Mouse (Mus musculus): ENCODE measurements around the gene Brf1. TPM values are rescaled to one million over a fixed set of nuclear protein-coding genes. Genes with fewer than 3 reads are reported as not detected.

Brf1 gene
- total RNA-seq, 1 experiment from 2014 or later, result 58.6 TPM

DNA sequence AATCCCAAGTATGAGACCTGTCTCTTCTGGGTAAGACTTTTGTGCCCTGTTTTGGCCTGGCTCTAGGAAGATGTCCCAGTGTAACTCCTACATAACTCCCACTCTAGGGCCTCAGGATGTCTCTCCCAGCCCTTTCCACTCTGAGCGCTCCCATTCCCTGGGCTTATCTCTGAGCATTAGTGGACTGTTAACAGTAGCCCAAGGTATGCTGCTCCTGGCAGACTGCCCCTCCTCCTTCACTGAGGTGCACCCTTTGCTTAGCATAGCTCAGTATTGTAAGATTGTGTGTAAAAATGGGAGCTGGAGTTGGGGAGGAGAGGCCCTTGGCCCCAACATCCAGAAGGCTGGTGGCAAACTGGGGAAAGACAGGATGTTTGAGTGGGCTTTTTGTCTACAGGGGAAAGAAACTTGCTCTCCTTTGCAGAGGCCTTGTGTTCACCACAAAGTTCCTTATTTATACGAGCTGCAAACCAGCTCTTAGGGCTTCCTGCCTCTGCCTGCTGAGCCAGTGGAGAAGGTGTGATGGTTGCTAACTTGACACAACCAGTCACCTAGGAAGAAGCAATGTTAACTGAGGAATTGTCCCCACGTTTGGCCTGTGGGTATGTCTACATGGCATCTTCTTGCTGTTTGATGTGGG is 47.5 kb downstream of the Brf1 start:
- peak in 1 of 2 experiments; percentile 30; a peak in 1 of 4 replicates for ATAC-seq (replicated peaks in 1 of 2; ENCODE audit: insufficient read depth in 1 of 2, low FRiP score in 2 of 2, low TSS enrichment in 1 of 2, low read depth in 1 of 2, poor library complexity in 2 of 2, severe bottlenecking in 2 of 2)

GRCm38 (mm10) chr12:112952433-112952832 is 48.1 kb downstream of the Brf1 start:
- ATAC-seq (replicated peaks in 1 of 2; ENCODE audit: insufficient read depth in 1 of 2, low FRiP score in 2 of 2, low TSS enrichment in 1 of 2, low read depth in 1 of 2, poor library complexity in 2 of 2, severe bottlenecking in 2 of 2), result no peak

DNA sequence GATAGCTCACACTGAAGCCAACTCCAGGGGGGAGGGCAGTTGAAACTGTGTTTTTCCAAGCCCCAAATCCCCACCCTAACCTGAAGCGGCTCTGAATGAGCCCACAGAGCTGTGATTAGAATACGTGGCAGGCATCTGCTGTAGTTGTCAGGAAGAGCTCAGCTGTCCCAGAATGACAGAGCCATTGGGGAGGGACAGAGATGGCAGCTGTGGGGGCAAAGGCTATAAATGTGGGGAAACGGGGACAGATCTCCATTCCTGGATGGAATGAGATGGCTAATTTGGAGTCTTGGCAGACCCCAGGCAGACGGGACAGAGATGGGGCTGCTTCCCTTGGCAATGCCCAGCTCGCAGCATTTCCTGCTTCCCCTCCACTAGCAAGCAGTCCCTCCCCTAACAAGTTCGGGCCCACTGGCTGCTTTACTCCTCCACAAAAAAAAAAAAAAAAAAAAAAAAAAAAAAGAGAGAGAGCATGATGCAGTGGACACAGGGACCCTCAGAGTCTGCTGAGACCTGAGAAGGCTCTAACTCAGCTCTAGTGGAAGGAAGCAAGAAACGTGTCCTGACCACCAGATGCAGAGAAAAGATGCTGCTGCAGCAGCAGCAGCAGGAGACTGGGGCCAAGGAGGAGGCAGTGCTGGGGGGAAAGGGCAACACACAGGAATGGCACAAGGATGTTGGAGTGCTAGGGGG is 49.2 kb downstream of the Brf1 start:
- no peak for ATAC-seq (replicated peaks in 1 of 2; ENCODE audit: insufficient read depth in 1 of 2, low FRiP score in 2 of 2, low TSS enrichment in 1 of 2, low read depth in 1 of 2, poor library complexity in 2 of 2, severe bottlenecking in 2 of 2)

- ATAC-seq (replicated peaks in 1 of 2; ENCODE audit: insufficient read depth in 1 of 2, low FRiP score in 2 of 2, low TSS enrichment in 1 of 2, low read depth in 1 of 2, poor library complexity in 2 of 2, severe bottlenecking in 2 of 2), result no peak
Measured at GRCm38 (mm10) chr12:112950761-112951129, 49.8 kb downstream of the Brf1 start.

GRCm38 (mm10) chr12:112950040-112950760 is 50.3 kb downstream of the Brf1 start:
- ATAC-seq (replicated peaks in 1 of 2; ENCODE audit: insufficient read depth in 1 of 2, low FRiP score in 2 of 2, low TSS enrichment in 1 of 2, low read depth in 1 of 2, poor library complexity in 2 of 2, severe bottlenecking in 2 of 2), result peak; percentile 50 to 68

GRCm38 (mm10) chr12:112947307-112947706 is 53.2 kb downstream of the Brf1 start:
- ATAC-seq (replicated peaks in 1 of 2; ENCODE audit: insufficient read depth in 1 of 2, low FRiP score in 2 of 2, low TSS enrichment in 1 of 2, low read depth in 1 of 2, poor library complexity in 2 of 2, severe bottlenecking in 2 of 2), result no peak

GRCm38 (mm10) chr12:112943669-112944068 is 56.8 kb downstream of the Brf1 start:
- no peak for ATAC-seq (replicated peaks in 1 of 2; ENCODE audit: insufficient read depth in 1 of 2, low FRiP score in 2 of 2, low TSS enrichment in 1 of 2, low read depth in 1 of 2, poor library complexity in 2 of 2, severe bottlenecking in 2 of 2)

DNA sequence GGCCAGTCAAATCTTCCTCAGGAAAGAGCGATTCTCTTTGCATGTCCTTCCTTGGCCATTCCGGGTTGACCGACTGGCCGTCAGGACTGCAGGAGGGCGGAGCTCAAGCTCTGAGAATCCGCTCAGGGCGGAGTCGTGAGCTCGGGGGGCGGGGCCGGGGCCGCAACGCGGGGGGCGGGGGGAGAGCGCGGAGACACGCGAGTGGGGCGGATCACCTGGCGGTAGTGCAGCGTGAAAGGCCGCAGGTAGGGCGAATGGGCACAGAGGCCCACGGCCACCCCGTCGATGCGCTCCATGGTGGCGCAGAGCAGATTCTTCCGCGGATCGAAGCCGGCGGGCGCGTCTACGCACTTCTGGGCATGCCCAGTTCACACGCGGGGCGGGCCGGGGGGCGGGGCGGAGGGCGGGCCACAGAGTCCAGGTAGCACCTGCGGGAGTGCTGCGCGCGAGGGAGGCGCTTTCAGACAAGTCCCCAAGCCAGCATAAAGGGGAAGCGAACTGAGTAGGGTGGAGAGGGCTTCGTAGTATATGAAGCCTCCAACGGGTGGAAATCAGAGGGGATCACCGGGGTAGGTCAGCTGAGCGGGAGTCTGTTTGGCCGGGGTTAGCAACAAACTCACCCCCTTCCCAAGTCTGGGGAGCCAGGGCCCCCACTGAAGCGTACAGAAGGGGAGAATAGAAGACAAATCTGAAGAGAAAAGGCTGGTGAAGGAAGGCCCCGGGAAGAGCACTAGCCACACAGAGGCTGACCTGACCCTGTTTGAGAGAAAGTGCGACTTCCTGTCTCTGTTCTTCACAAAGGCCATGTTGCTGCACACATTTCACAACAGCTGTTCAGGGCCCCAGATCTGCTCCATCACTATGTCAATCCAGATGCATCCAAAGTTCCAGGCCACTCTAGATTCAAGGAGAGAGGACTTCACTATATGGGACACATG is 58.5 kb downstream of the Brf1 start, which contains the start of gene Nudt14:
Nudt14 (minus strand) TSS at position 349 of the 938 bp plus-strand sequence.
- peak; percentile 72 to 75 for ATAC-seq (replicated peaks in 1 of 2; ENCODE audit: insufficient read depth in 1 of 2, low FRiP score in 2 of 2, low TSS enrichment in 1 of 2, low read depth in 1 of 2, poor library complexity in 2 of 2, severe bottlenecking in 2 of 2)

- no peak for ATAC-seq (replicated peaks in 1 of 2; ENCODE audit: insufficient read depth in 1 of 2, low FRiP score in 2 of 2, low TSS enrichment in 1 of 2, low read depth in 1 of 2, poor library complexity in 2 of 2, severe bottlenecking in 2 of 2)
Measured at GRCm38 (mm10) chr12:112941156-112941775, 59.2 kb downstream of the Brf1 start.

DNA sequence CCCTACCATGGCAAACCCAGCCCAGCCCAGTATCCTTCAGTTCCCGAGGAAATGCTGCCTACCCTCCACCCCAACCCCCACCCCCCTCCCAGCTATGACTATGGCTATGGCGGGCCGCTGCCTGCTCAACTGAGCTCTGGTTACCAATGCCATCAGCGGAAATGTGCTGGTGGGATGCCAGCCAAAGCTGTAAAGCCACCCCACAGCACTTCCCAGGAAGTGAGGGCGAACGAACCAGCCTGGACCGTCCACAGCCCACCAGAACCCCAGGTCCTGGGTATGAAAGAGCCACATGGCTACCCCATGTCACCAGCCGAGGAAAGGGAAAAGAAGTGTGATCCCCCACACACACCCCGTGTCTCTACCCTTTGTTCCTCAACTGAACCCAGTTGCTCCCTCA is 59.8 kb downstream of the Brf1 start:
- ATAC-seq (replicated peaks in 1 of 2; ENCODE audit: insufficient read depth in 1 of 2, low FRiP score in 2 of 2, low TSS enrichment in 1 of 2, low read depth in 1 of 2, poor library complexity in 2 of 2, severe bottlenecking in 2 of 2), result no peak

DNA sequence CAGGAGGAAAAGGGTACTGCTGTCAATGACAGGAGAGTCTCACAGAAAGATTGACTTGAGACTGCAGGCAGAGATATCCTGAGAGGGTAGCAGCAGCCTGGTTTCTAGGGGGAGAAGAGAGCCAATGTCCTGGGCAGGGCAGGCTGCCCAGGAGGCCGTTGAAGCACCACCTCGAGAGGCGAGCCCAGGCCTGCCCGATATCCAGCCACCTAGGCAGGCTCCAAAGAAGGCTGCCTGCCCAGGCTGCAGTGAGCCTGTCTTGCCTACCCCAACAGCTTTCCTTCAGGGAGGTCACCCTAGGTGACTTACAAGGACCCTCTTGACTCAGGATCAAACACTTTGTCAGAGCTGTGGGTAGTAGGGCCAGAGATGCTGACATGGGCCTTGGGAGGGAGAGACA is 60.3 kb downstream of the Brf1 start:
- no peak for ATAC-seq (replicated peaks in 1 of 2; ENCODE audit: insufficient read depth in 1 of 2, low FRiP score in 2 of 2, low TSS enrichment in 1 of 2, low read depth in 1 of 2, poor library complexity in 2 of 2, severe bottlenecking in 2 of 2)

DNA sequence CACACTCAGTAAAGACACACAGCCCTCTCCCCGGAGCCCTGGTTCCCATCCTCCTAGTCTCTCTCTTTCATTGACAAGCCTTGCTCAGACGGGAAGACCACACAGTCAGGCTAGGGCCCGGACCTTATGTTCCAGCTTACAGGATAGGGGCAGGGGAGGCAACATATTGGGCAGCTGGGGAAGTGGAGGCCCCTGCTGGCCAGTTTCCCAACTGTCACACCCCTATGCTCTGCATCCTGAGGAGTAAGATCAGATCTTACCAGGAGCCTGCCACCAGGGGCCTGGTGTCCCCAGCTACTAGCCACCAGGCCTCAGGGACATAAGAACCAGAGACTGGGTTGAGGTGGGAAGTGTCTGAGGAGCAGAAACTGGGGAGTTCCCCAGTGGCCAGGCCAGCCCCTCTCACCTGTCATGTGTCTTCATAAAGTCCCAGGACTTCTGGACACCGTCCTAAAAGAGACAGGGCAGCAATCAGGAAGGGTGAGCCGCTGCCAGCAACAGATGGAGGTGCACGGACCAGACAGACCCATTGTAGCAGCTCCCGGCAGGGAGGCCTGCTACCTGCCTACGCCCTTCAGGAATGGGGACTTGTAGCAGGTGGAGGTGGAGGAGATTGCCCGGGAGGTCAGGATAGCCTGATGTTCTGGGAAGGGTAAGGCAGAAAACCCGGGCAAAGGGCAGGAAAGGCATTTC is 61.5 kb downstream of the Brf1 start:
- peak; percentile 18 to 34; a peak in 2 of 4 replicates for ATAC-seq (replicated peaks in 1 of 2; ENCODE audit: insufficient read depth in 1 of 2, low FRiP score in 2 of 2, low TSS enrichment in 1 of 2, low read depth in 1 of 2, poor library complexity in 2 of 2, severe bottlenecking in 2 of 2)

DNA sequence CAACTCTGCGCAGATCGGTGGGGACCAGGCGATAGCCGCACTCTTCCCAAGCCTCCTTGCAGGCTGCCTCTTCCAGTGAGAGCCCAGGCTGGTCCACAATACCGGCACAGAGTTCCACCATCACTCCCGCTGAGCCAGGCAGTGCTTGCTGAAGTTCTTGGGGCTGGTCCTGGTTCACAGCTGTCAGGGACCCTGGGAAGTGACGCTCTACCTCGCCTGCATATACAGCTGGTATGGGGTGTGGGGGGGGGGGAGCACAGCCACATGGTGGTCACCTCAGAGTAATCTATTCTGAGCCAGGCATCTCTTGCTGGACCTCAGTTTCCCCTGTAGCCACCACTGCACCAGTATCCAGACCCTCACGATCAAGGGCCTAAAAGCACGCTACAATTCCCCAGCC is 62.1 kb downstream of the Brf1 start:
- no peak for ATAC-seq (replicated peaks in 1 of 2; ENCODE audit: insufficient read depth in 1 of 2, low FRiP score in 2 of 2, low TSS enrichment in 1 of 2, low read depth in 1 of 2, poor library complexity in 2 of 2, severe bottlenecking in 2 of 2)

DNA sequence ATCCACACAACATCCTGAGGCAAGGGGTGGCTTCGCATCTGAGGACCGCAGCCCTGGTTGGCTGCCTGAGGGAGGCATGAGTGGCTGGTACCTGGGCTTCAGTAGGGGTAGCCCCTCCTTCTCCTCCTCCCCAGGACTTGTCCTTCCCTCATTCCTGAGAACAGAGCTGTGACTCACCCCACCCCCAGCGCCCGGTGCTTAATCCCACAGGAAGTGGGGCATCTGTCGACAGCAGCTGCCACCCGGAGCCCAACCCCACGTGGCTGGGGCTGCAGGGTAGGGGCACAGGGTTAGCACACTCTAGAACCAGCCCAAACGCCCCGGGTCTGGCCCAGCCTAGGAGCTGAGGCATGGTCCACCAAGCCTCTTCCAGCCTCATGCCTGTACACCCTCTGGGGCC is 62.6 kb downstream of the Brf1 start:
- no peak for ATAC-seq (replicated peaks in 1 of 2; ENCODE audit: insufficient read depth in 1 of 2, low FRiP score in 2 of 2, low TSS enrichment in 1 of 2, low read depth in 1 of 2, poor library complexity in 2 of 2, severe bottlenecking in 2 of 2)

- no peak for ATAC-seq (replicated peaks in 1 of 2; ENCODE audit: insufficient read depth in 1 of 2, low FRiP score in 2 of 2, low TSS enrichment in 1 of 2, low read depth in 1 of 2, poor library complexity in 2 of 2, severe bottlenecking in 2 of 2)
Measured at GRCm38 (mm10) chr12:112932647-112933046, 67.9 kb downstream of the Brf1 start.

DNA sequence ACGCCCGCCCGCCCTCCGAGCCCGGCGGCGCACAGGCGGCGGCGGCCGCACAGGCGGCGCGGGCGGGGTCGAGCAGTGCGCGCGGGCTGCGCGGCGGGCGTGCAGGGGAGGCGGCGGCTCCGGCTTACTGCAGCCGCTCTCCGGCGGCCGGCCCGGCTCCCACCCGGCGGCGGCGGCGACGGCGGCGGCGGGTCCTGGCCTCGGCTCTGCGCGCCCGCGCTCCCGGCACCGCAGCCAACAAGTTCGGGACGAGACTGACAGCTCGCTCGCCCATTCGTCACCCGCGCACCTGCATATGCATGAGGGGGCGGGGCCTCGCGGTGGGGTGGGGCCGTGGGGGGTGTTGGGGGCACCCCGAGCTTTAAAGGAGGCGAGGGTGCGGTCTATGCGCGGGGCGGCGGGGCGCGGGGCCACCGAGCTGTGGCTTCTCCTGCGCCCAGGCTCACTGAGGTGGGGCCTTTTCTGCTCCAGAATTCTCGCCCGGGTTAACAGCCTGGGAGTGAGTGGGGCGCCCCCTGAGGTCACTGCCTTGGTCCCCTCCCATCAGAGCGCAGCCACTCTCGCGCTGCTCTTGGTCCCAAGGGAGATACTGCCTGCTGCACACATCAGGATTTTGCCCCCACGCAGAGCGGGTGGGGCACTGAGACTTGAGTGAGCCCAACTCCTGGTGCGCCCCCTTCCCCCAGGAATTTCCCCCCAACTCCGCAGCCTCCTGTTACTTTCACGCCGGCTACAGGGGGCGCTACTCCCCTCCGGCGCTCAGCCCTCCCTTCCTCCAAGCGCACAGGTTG is 70.7 kb downstream of the Brf1 start, which contains the start of gene Jag2:
Jag2 (minus strand) TSS at position 215 of the 791 bp plus-strand sequence.
- no peak for ATAC-seq (replicated peaks in 1 of 2; ENCODE audit: insufficient read depth in 1 of 2, low FRiP score in 2 of 2, low TSS enrichment in 1 of 2, low read depth in 1 of 2, poor library complexity in 2 of 2, severe bottlenecking in 2 of 2)

Data from hematopoietic stem cell, adult 5-6 weeks (primary cell).